Comparison of ENCODE assay signal across 8 mouse cellular contexts in genomic region chr7:97332667-97333041, GRCm38 (mm10). TPM values are rescaled to one million over a fixed set of nuclear protein-coding genes. Genes with fewer than 3 reads are reported as not detected.
A peak's percentile ranks its signal among the peaks of the same experiment; 100 is the strongest.
DNase-seq lines count a peak whose midpoint lies in the region; ATAC-seq lines count a peak whose summit lies in the region.

No protein-coding gene starts in this region.

- peaks cover 8% of the 10 kb centered on the region for H3K4me1 ChIP-seq in heart, embryonic 16.5 days (ENCODE audit: control insufficient read depth, insufficient read depth, low read length)
- H3K4me1 ChIP-seq in hindbrain, embryonic 12.5 days, result peaks cover 33% of the 10 kb centered on the region

- intact Hi-C loops in left cerebral cortex, postnatal 10 days (cut with DNase I), result no loop called here

- peak overlapping the region; percentile 85 for H3K4me2 ChIP-seq in heart, embryonic 16.5 days (ENCODE audit: low read depth, low read length)
- peak overlapping the region; percentile 74 for H3K4me2 ChIP-seq in hindbrain, embryonic 12.5 days (replicated peaks)

- peak overlapping the region; percentile 89 for H3K4me3 ChIP-seq in heart, embryonic 16.5 days (ENCODE audit: low read length)
- peak overlapping the region; percentile 75 for H3K4me3 ChIP-seq in hindbrain, embryonic 12.5 days

- ATAC-seq in heart, embryonic 16.5 days (replicated peaks; ENCODE audit: extremely low read depth, insufficient read depth, low FRiP score), result no peak
- no peak for ATAC-seq in hindbrain, embryonic 12.5 days (ENCODE audit: low FRiP score)
- 0 out of 2 replicates have a peak, but pooled peaks have one; percentile 1 for ATAC-seq in megakaryocyte-erythroid progenitor cell, adult 5-6 weeks (replicated peaks; ENCODE audit: low FRiP score, low TSS enrichment, poor library complexity, severe bottlenecking)

- DNase-seq in heart, postnatal 4 days, result no peak
- peak; percentile 53 for DNase-seq in NIH3T3 (ENCODE audit: low read depth)
- DNase-seq in left cerebral cortex, postnatal 10 days (ENCODE audit: extremely low spot score in 1 of 2, low spot score in 2 of 2), result no peak
- DNase-seq in adrenal gland, adult 8-10 months, result no peak
- no peak for DNase-seq in adrenal gland, postnatal 4 days (ENCODE audit: low spot score in 2 of 2)

- no peak overlapping the region for H3K27ac ChIP-seq in heart, embryonic 16.5 days (ENCODE audit: low read length)
- no peak overlapping the region for H3K27ac ChIP-seq in hindbrain, embryonic 12.5 days

- WGBS in heart, embryonic 16.5 days, result 5% methylated on average over 9 of the region's 9 CpGs
- WGBS in hindbrain, embryonic 12.5 days, result 1% methylated on average over 9 of the region's 9 CpGs

- no peaks in the 10 kb centered on the region for H3K9me3 ChIP-seq in heart, embryonic 16.5 days (replicated peaks; ENCODE audit: control insufficient read depth, low read length)
- H3K9me3 ChIP-seq in hindbrain, embryonic 12.5 days (replicated peaks), result no peaks in the 10 kb centered on the region

- H3K36me3 ChIP-seq in heart, embryonic 16.5 days (ENCODE audit: control insufficient read depth, insufficient read depth), result no peaks in the 10 kb centered on the region
- no peaks in the 10 kb centered on the region for H3K36me3 ChIP-seq in hindbrain, embryonic 12.5 days

- peak overlapping the region; percentile 86 for H3K9ac ChIP-seq in heart, embryonic 16.5 days (ENCODE audit: low read length)
- H3K9ac ChIP-seq in hindbrain, embryonic 12.5 days, result peak overlapping the region; percentile 75

- no peaks in the 10 kb centered on the region for H3K27me3 ChIP-seq in heart, embryonic 16.5 days (ENCODE audit: control insufficient read depth, insufficient read depth, low read length)
- H3K27me3 ChIP-seq in hindbrain, embryonic 12.5 days, result no peaks in the 10 kb centered on the region

RNA-seq across cellular contexts. Expression of gene Kctd21, which starts 0.5 kb away (rescaled TPM):
- 3.8 and 4.1 TPM in 2 replicates for polyA plus RNA-seq in heart, embryonic 16.5 days (2015; fragmentation: Nextera tagmentation; extraction: Ambion mirVana)
- total RNA-seq in heart, postnatal 4 days (2021), result 1 to 10 TPM in 1 of 2 experiments, under 1 TPM in 1; 0.92 to 1.1 TPM
- polyA plus RNA-seq in hindbrain, embryonic 12.5 days (2016; fragmentation: Nextera tagmentation; extraction: Ambion mirVana), result 6.3 and 7.7 TPM in 2 replicates
- 0.69 and 1.6 TPM in 2 replicates for total RNA-seq in megakaryocyte-erythroid progenitor cell, adult 5-6 weeks (2014; fragmentation: Nextera tagmentation)
- total RNA-seq in megakaryocyte-erythroid progenitor cell, adult 5-6 weeks (2017), result 0.76 and 1.7 TPM in 2 replicates
- total RNA-seq in left cerebral cortex, postnatal 10 days (2021), result 1 to 10 TPM; 7.4 to 7.6 TPM
- 1 to 10 TPM; 8.2 to 10.0 (median 9.0) TPM for total RNA-seq in adrenal gland, adult 8-10 months (2022)
- total RNA-seq in adrenal gland, postnatal 4 days (2021), result 1 to 10 TPM; 2.2 to 3.3 TPM

RNA-seq across cellular contexts. Expression of gene Usp35, which starts 0.8 kb away (rescaled TPM):
- 1.1 and 1.2 TPM in 2 replicates for polyA plus RNA-seq in heart, embryonic 16.5 days (2015; fragmentation: Nextera tagmentation; extraction: Ambion mirVana)
- total RNA-seq in heart, postnatal 4 days (2021), result 1 to 10 TPM in 1 of 2 experiments, under 1 TPM in 1; 0.60 to 1.5 TPM
- 4.0 and 5.1 TPM in 2 replicates for polyA plus RNA-seq in hindbrain, embryonic 12.5 days (2016; fragmentation: Nextera tagmentation; extraction: Ambion mirVana)
- total RNA-seq in megakaryocyte-erythroid progenitor cell, adult 5-6 weeks (2014; fragmentation: Nextera tagmentation), result 0.44 and 2.9 TPM in 2 replicates
- not detected in 2 replicates for total RNA-seq in megakaryocyte-erythroid progenitor cell, adult 5-6 weeks (2017)
- total RNA-seq in left cerebral cortex, postnatal 10 days (2021), result 10 to 100 TPM in 1 of 2 experiments, 1 to 10 TPM in 1; 9.7 to 12.0 TPM
- total RNA-seq in adrenal gland, adult 8-10 months (2022), result 10 to 100 TPM; 10.8 to 29.5 (median 17.7) TPM
- 1 to 10 TPM; 8.5 to 8.6 TPM for total RNA-seq in adrenal gland, postnatal 4 days (2021)

RNA-seq across cellular contexts. Expression of gene Alg8, which starts 38.8 kb away (rescaled TPM):
- 26.3 and 28.8 TPM in 2 replicates for polyA plus RNA-seq in heart, embryonic 16.5 days (2015; fragmentation: Nextera tagmentation; extraction: Ambion mirVana)
- total RNA-seq in heart, postnatal 4 days (2021), result 10 to 100 TPM; 12.5 to 13.4 TPM
- 27.6 and 28.1 TPM in 2 replicates for polyA plus RNA-seq in hindbrain, embryonic 12.5 days (2016; fragmentation: Nextera tagmentation; extraction: Ambion mirVana)
- 67.6 and 71.5 TPM in 2 replicates for total RNA-seq in megakaryocyte-erythroid progenitor cell, adult 5-6 weeks (2014; fragmentation: Nextera tagmentation)
- 35.9 and 46.3 TPM in 2 replicates for total RNA-seq in megakaryocyte-erythroid progenitor cell, adult 5-6 weeks (2017)
- 10 to 100 TPM in 1 of 2 experiments, 1 to 10 TPM in 1; 9.5 to 12.2 TPM for total RNA-seq in left cerebral cortex, postnatal 10 days (2021)
- 10 to 100 TPM; 11.2 to 18.6 (median 15.8) TPM for total RNA-seq in adrenal gland, adult 8-10 months (2022)
- 10 to 100 TPM; 19.3 to 20.3 TPM for total RNA-seq in adrenal gland, postnatal 4 days (2021)
